Mouse (Mus musculus): ENCODE measurements around the gene Vav3. TPM values are rescaled to one million over a fixed set of nuclear protein-coding genes. Genes with fewer than 3 reads are reported as not detected.

The Vav3 gene
- 3.3 and 3.4 TPM in 2 replicates for polyA plus RNA-seq (2014; fragmentation: Nextera tagmentation; extraction: Ambion mirVana)

DNA sequence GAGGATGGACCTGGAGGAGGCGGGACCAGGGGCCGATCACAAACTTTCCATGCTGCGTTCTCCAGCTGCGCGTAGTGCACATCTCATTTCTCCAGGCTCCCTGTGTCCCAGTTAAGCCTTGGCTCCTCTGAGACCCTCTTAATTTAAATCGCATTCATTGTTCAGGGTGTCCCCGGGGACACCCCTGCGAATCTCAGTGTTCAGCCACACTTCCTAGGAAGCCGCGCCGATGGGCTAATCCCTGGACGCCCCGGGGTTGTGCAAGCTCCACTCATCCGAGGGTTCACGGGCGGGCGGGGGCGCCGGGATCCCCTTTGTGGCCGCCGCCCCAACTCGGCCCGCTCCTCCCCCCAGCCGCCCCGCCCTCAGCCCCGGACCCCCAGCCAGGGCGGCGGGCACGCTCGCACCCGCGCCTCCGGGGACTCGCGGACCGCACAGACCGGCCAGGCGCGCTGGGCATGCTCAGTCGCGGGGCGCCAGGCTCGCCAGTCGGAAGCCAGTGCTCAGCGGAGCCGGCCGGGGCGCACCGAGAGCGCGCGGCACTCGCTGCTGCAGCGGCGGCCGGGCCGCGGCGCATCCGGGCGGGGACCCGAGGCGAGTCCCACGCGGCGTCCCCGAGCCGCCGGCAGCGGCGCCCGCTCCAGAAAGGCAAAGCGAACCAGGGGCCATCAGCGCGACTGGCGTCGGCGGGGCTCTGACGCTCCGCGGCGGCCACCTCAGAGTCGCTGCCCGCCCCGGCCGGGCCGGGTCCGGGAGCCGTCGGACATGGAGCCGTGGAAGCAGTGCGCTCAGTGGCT, at the start of gene Vav3:
TSS of gene Vav3 (plus strand) at position 380 of the 797 bp plus-strand sequence.
- ATAC-seq (ENCODE audit: insufficient number of reproducible peaks, low FRiP score, low TSS enrichment, low read depth) (peak; percentile 82), DNase-seq (ENCODE audit: low spot score) (peak; percentile 67)
- H3K4me1 ChIP-seq (ENCODE audit: control insufficient read depth, insufficient read depth, low read length), result no peaks in the 10 kb centered on the region; the same call in 1 of the 2 replicates
- H3K9me3 ChIP-seq (ENCODE audit: control insufficient read depth, low read length), result no peaks in the 10 kb centered on the region
- WGBS, result under 1% methylated on average over 74 of the region's 92 CpGs
- no peaks in the 10 kb centered on the region for H3K36me3 ChIP-seq (ENCODE audit: control insufficient read depth, insufficient read depth, low read length)
- H3K27ac ChIP-seq (replicated peaks; ENCODE audit: low read depth, low read length), result peak within 1 kb of the TSS; percentile 25; the same call in 1 of the 2 replicates
- H3K9ac ChIP-seq (ENCODE audit: low read length), result peak within 1 kb of the TSS; percentile 62
- peak within 1 kb of the TSS; percentile 61 for H3K4me3 ChIP-seq (ENCODE audit: low read depth, low read length)
- H3K4me2 ChIP-seq (ENCODE audit: low read depth, severe bottlenecking), result peak within 1 kb of the TSS; percentile 86
- H3K27me3 ChIP-seq (ENCODE audit: control insufficient read depth, insufficient read depth, low read length), result no peaks in the 10 kb centered on the region; the same call in 1 of the 2 replicates

DNA sequence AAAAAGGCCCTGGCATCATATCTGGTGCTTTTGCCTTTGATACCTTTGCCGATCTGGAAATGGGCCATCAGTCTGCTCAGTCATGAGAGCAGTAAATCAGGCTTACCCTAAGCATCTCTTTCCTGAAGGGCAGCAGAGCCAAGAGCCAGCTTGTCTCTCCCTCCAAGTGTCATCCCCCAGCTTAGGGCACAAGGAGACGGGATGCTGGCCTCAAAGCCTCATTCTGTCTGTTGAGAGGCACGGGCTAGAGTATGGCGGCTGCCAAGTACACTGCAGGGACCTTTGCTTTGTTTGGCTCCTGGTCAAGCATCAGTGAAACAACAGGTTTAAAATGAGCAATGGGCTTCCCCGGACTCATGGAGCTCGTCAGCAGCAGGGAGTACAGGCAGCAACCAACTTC, 41.6 kb upstream of the Vav3 start:
- Histone ChIP-seq H3K4me1 (ENCODE audit: control insufficient read depth, insufficient read depth, low read length) (no peaks in the 10 kb centered on the region), H3K4me2 (ENCODE audit: low read depth, severe bottlenecking) (no peak overlapping the region), H3K9ac (ENCODE audit: low read length) (no peak overlapping the region), H3K9me3 (ENCODE audit: control insufficient read depth, low read length) (no peaks in the 10 kb centered on the region), H3K36me3 (ENCODE audit: control insufficient read depth, insufficient read depth, low read length) (no peaks in the 10 kb centered on the region), H3K4me3 (ENCODE audit: low read depth, low read length) (no peak overlapping the region), H3K27ac (replicated peaks; ENCODE audit: low read depth, low read length) (no peak overlapping the region), H3K27me3 (ENCODE audit: control insufficient read depth, insufficient read depth, low read length) (no peaks in the 10 kb centered on the region)
- WGBS, result 75% methylated on average over 6 of the region's 6 CpGs
- ATAC-seq (ENCODE audit: insufficient number of reproducible peaks, low FRiP score, low TSS enrichment, low read depth) (no peak), DNase-seq (ENCODE audit: low spot score) (no peak)

GRCm38 (mm10) chr3:109299303-109300074, 41.0 kb upstream of the Vav3 start:
- no peak for DNase-seq (ENCODE audit: low spot score)
- H3K27ac ChIP-seq (replicated peaks; ENCODE audit: low read depth, low read length), result no peak overlapping the region
- no peak overlapping the region for H3K9ac ChIP-seq (ENCODE audit: low read length)
- no peak for ATAC-seq (ENCODE audit: insufficient number of reproducible peaks, low FRiP score, low TSS enrichment, low read depth)
- H3K4me3 ChIP-seq (ENCODE audit: low read depth, low read length), result no peak overlapping the region
- no peaks in the 10 kb centered on the region for H3K9me3 ChIP-seq (ENCODE audit: control insufficient read depth, low read length)
- H3K27me3 ChIP-seq (ENCODE audit: control insufficient read depth, insufficient read depth, low read length), result no peaks in the 10 kb centered on the region
- no peaks in the 10 kb centered on the region for H3K36me3 ChIP-seq (ENCODE audit: control insufficient read depth, insufficient read depth, low read length)
- H3K4me2 ChIP-seq (ENCODE audit: low read depth, severe bottlenecking), result no peak overlapping the region
- H3K4me1 ChIP-seq (ENCODE audit: control insufficient read depth, insufficient read depth, low read length), result no peaks in the 10 kb centered on the region
- WGBS, result 69% methylated on average over 4 of the region's 4 CpGs

GRCm38 (mm10) chr3:109302059-109302458, 38.4 kb upstream of the Vav3 start:
- Histone ChIP-seq H3K4me3 (ENCODE audit: low read depth, low read length) (no peak overlapping the region), H3K4me2 (ENCODE audit: low read depth, severe bottlenecking) (no peak overlapping the region), H3K36me3 (ENCODE audit: control insufficient read depth, insufficient read depth, low read length) (no peaks in the 10 kb centered on the region), H3K9me3 (ENCODE audit: control insufficient read depth, low read length) (no peaks in the 10 kb centered on the region), H3K9ac (ENCODE audit: low read length) (no peak overlapping the region), H3K27me3 (ENCODE audit: control insufficient read depth, insufficient read depth, low read length) (no peaks in the 10 kb centered on the region), H3K4me1 (ENCODE audit: control insufficient read depth, insufficient read depth, low read length) (no peaks in the 10 kb centered on the region), H3K27ac (replicated peaks; ENCODE audit: low read depth, low read length) (no peak overlapping the region)
- WGBS, result 70% methylated on average over 2 of the region's 2 CpGs
- ATAC-seq (ENCODE audit: insufficient number of reproducible peaks, low FRiP score, low TSS enrichment, low read depth), result no peak
- no peak for DNase-seq (ENCODE audit: low spot score)

GRCm38 (mm10) chr3:109307406-109307805, 33.0 kb upstream of the Vav3 start:
- ATAC-seq (ENCODE audit: insufficient number of reproducible peaks, low FRiP score, low TSS enrichment, low read depth) (no peak), DNase-seq (ENCODE audit: low spot score) (no peak)
- H3K4me3 ChIP-seq (ENCODE audit: low read depth, low read length), result no peak overlapping the region
- WGBS, result 68% methylated on average over 7 of the region's 7 CpGs
- no peaks in the 10 kb centered on the region for H3K27me3 ChIP-seq (ENCODE audit: control insufficient read depth, insufficient read depth, low read length)
- no peaks in the 10 kb centered on the region for H3K36me3 ChIP-seq (ENCODE audit: control insufficient read depth, insufficient read depth, low read length)
- H3K9ac ChIP-seq (ENCODE audit: low read length), result no peak overlapping the region
- H3K27ac ChIP-seq (replicated peaks; ENCODE audit: low read depth, low read length), result no peak overlapping the region
- H3K4me1 ChIP-seq (ENCODE audit: control insufficient read depth, insufficient read depth, low read length), result no peaks in the 10 kb centered on the region
- no peaks in the 10 kb centered on the region for H3K9me3 ChIP-seq (ENCODE audit: control insufficient read depth, low read length)
- no peak overlapping the region for H3K4me2 ChIP-seq (ENCODE audit: low read depth, severe bottlenecking)

DNA sequence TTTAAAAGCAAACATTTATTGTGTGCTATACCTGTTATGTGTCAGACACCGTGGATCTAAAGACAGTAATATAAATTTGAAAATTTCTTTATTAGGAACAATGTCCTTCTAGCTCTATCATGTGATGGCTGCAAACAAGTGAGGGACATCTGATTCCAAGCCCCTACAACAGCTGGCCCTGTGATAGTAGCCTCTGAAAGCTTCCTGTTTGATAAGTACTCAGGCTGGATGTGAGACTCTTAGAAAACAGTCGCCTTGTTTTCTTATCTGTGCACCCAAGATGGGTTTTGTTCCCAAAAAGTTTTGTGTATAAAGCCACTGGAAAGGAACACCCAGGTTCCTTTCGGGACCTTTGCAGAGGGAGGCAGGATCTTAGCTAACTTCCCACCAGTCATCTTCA, 32.0 kb upstream of the Vav3 start:
- Histone ChIP-seq H3K36me3 (ENCODE audit: control insufficient read depth, insufficient read depth, low read length) (no peaks in the 10 kb centered on the region), H3K4me2 (ENCODE audit: low read depth, severe bottlenecking) (no peak overlapping the region), H3K4me1 (ENCODE audit: control insufficient read depth, insufficient read depth, low read length) (no peaks in the 10 kb centered on the region), H3K9ac (ENCODE audit: low read length) (no peak overlapping the region), H3K4me3 (ENCODE audit: low read depth, low read length) (no peak overlapping the region), H3K9me3 (ENCODE audit: control insufficient read depth, low read length) (no peaks in the 10 kb centered on the region), H3K27me3 (ENCODE audit: control insufficient read depth, insufficient read depth, low read length) (no peaks in the 10 kb centered on the region), H3K27ac (replicated peaks; ENCODE audit: low read depth, low read length) (no peak overlapping the region)
- ATAC-seq (ENCODE audit: insufficient number of reproducible peaks, low FRiP score, low TSS enrichment, low read depth), result no peak
- 86% methylated on average over 3 of the region's 3 CpGs for WGBS
- no peak for DNase-seq (ENCODE audit: low spot score)

DNA sequence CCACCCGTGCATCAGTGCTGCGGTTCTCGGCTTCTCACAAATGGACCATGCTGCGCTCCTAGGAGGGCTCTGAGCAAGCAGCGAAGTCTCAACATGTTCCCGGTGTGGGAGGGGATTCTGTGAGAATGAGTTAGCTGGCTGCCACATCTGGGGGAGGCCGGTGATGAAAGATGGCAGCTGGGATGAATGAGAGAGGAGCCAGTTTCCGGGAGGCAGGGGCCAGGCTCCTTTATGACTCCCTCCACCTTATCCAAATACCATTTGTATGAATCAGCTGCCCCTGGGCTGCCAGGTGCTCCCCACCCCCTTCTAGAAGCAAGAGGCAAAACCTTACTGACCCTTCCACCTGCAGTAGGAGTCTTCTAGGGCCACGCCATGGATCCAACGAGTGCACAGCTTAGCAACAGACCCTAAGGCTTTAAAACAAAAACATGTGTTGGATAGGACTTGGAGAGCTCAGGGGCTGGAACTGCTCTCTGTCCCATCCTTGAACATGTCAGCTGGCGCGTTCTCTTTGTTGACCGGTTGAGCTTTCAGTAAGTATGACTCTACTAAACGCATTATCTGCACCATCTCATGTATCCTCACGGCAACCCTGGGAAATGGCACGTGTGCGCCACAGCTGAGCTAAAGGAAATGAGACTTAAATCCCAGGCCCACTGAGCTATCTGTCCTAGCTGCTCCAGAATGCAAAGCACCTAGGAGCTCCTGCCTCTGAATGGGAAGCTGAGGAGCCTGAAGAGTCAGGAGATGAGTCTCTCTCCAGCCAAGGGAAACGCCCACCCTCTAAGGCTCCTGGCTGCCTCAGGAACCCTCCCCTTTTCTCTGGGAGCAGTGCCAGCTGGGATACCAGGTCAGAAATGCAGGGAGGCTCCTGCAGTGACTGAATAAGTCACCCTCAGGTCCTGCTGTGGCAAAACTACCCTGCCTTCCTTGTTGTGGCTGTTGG, 30.9 kb upstream of the Vav3 start:
- Histone ChIP-seq H3K27ac (replicated peaks; ENCODE audit: low read depth, low read length) (no peak overlapping the region), H3K9me3 (ENCODE audit: control insufficient read depth, low read length) (no peaks in the 10 kb centered on the region), H3K4me3 (ENCODE audit: low read depth, low read length) (no peak overlapping the region), H3K27me3 (ENCODE audit: control insufficient read depth, insufficient read depth, low read length) (no peaks in the 10 kb centered on the region), H3K9ac (ENCODE audit: low read length) (no peak overlapping the region), H3K4me2 (ENCODE audit: low read depth, severe bottlenecking) (no peak overlapping the region), H3K4me1 (ENCODE audit: control insufficient read depth, insufficient read depth, low read length) (no peaks in the 10 kb centered on the region), H3K36me3 (ENCODE audit: control insufficient read depth, insufficient read depth, low read length) (no peaks in the 10 kb centered on the region)
- 77% methylated on average over 18 of the region's 18 CpGs for WGBS
- ATAC-seq (ENCODE audit: insufficient number of reproducible peaks, low FRiP score, low TSS enrichment, low read depth) (peak; percentile 68; the same call in 1 of the 2 replicates), DNase-seq (ENCODE audit: low spot score) (peak; percentile 31)

All from limb, embryonic 11.5 days (tissue).